Mouse (Mus musculus) liver, postnatal 0 days (tissue): ENCODE measurements at regions not wholly inside any gene's neighbourhood (a gene's known extent, or its start where the extent isn't known, plus 50 kb on each side); places are given as distances from the start of the nearest gene placed in this dataset.

ENCODE experiments used
- ATAC-seq: fragments of 200-750 bp; cut with Nextera tagmentation; 2 replicates; pipeline ENCODE4 v1.8.0; 2017; ENCODE audit warnings: mild to moderate bottlenecking, moderate library complexity
- DNase-seq: peaks from one replicate; pipeline ENCODE4 v3.0.0-alpha.2; 2016
- H3K27ac ChIP-seq: fragments of 300-500 bp; sonication (generic); 2 replicates; pipeline ENCODE4 v1.5.1; 2014; ENCODE audit warnings: antibody characterized with exemption, moderate library complexity, mild to moderate bottlenecking, low read depth
- H3K27me3 ChIP-seq: fragments of 300-500 bp; sonication (generic); 2 replicates; pipeline ENCODE4 v1.6.1; 2014; ENCODE audit warnings: low read length, control low read depth, mixed read lengths; ENCODE audit not compliant: insufficient read depth
- H3K36me3 ChIP-seq: fragments of 300-500 bp; sonication (generic); replicated peaks from 2 replicates; pipeline ENCODE4 v1.6.1; 2014; ENCODE audit warnings: mild to moderate bottlenecking, control low read depth, low read length, moderate library complexity, mixed read lengths; ENCODE audit not compliant: insufficient read depth
- H3K4me1 ChIP-seq: fragments of 300-500 bp; sonication (generic); 2 replicates; pipeline ENCODE4 v1.6.1; 2014; ENCODE audit warnings: antibody characterized with exemption, mild to moderate bottlenecking, control low read depth; ENCODE audit not compliant: insufficient read depth
- H3K4me2 ChIP-seq: fragments of 300-500 bp; sonication (generic); 2 replicates; pipeline ENCODE4 v1.6.1; 2014; ENCODE audit warnings: low read depth, mild to moderate bottlenecking, low read length, moderate library complexity, mixed read lengths
- H3K4me3 ChIP-seq: fragments of 300-500 bp; sonication (generic); 2 replicates; pipeline ENCODE4 v1.5.1; 2014; ENCODE audit warnings: low read depth, low read length
- H3K9ac ChIP-seq: fragments of 300-500 bp; sonication (generic); replicated peaks from 2 replicates; pipeline ENCODE4 v1.6.1; 2014; ENCODE audit warnings: mild to moderate bottlenecking, moderate library complexity
- H3K9me3 ChIP-seq: fragments of 300-500 bp; sonication (generic); 2 replicates; pipeline ENCODE4 v1.6.1; 2016; ENCODE audit warnings: mild to moderate bottlenecking, control low read depth, low read length, mixed read lengths
- CTCF ChIP-seq: sonication (generic); IDR thresholded peaks from 2 replicates; pipeline ENCODE4 v1.5.1; 2016; ENCODE audit warnings: antibody characterized with exemption, low read depth
- EP300 ChIP-seq: IDR thresholded peaks from 2 replicates; pipeline ENCODE4 v1.6.1; 2016; ENCODE audit warnings: antibody characterized with exemption, low read depth, mild to moderate bottlenecking
- WGBS: fragments of 180-500 bp; shearing (Covaris S2); extraction: QIAGEN DNeasy Blood & Tissue Kit; methylation state at CpG from one replicate; pipeline ENCODE4 v1.1.7; 2014; ENCODE audit not compliant: insufficient replicate concordance; 5-methylcytosine and 5-hydroxymethylcytosine counted together

GRCm38 (mm10) chr14:74166221-74166620 lies 474.4 kb upstream of the Htr2a start:
- no peak overlapping the region for H3K9ac ChIP-seq
- no peak overlapping the region for H3K27ac ChIP-seq
- no peak for TF ChIP-seq CTCF
- no peaks in the 10 kb centered on the region for H3K36me3 ChIP-seq
- DNase-seq (no peak), ATAC-seq (no peak)
- H3K4me1 ChIP-seq = no peaks in the 10 kb centered on the region
- no peaks in the 10 kb centered on the region for H3K27me3 ChIP-seq
- H3K4me2 ChIP-seq = no peak overlapping the region
- WGBS = 69% methylated on average over 2 of the region's 2 CpGs
- H3K9me3 ChIP-seq = no peaks in the 10 kb centered on the region
- H3K4me3 ChIP-seq = no peak overlapping the region

GRCm38 (mm10) chr14:74169131-74169875 lies 471.3 kb upstream of the Htr2a start:
- H3K27ac ChIP-seq = no peak overlapping the region

GRCm38 (mm10) chr14:74180066-74180465 lies 460.6 kb upstream of the Htr2a start:
- ATAC-seq (no peak), DNase-seq (no peak)
- H3K4me2 ChIP-seq = no peak overlapping the region
- no peaks in the 10 kb centered on the region for H3K4me1 ChIP-seq
- WGBS = 65% methylated on average over 2 of the region's 2 CpGs
- no peak overlapping the region for H3K27ac ChIP-seq
- TF ChIP-seq CTCF (no peak), EP300 (no peak)
- no peaks in the 10 kb centered on the region for H3K27me3 ChIP-seq
- no peak overlapping the region for H3K9ac ChIP-seq
- H3K9me3 ChIP-seq = no peaks in the 10 kb centered on the region
- no peaks in the 10 kb centered on the region for H3K36me3 ChIP-seq
- H3K4me3 ChIP-seq = no peak overlapping the region

More at GRCm38 (mm10) chr14:74169131-74169875, 471.3 kb upstream of the Htr2a start:
- Histone ChIP-seq H3K4me3 (no peak overlapping the region), H3K27me3 (no peaks in the 10 kb centered on the region), H3K4me1 (no peaks in the 10 kb centered on the region), H3K9me3 (no peaks in the 10 kb centered on the region), H3K36me3 (no peaks in the 10 kb centered on the region), H3K9ac (no peak overlapping the region), H3K4me2 (no peak overlapping the region)
- WGBS = 74% methylated on average over 2 of the region's 2 CpGs
- TF ChIP-seq CTCF (no peak), EP300 (no peak)
- DNase-seq (no peak), ATAC-seq (no peak)

GRCm38 (mm10) chr14:74182996-74183395 lies 457.6 kb upstream of the Htr2a start:
- no peak overlapping the region for H3K27ac ChIP-seq
- no peaks in the 10 kb centered on the region for H3K27me3 ChIP-seq
- H3K36me3 ChIP-seq = no peaks in the 10 kb centered on the region
- H3K4me3 ChIP-seq = no peak overlapping the region
- WGBS = 76% methylated on average over 4 of the region's 4 CpGs
- ATAC-seq = no peak
- no peak overlapping the region for H3K9ac ChIP-seq
- no peak for DNase-seq
- TF ChIP-seq EP300 (no peak), CTCF (no peak)
- H3K4me2 ChIP-seq = no peak overlapping the region
- H3K9me3 ChIP-seq = no peaks in the 10 kb centered on the region
- H3K4me1 ChIP-seq = no peaks in the 10 kb centered on the region

GRCm38 (mm10) chr14:74201710-74202109 lies 438.9 kb upstream of the Htr2a start:
- H3K4me3 ChIP-seq = no peak overlapping the region
- WGBS = 85% methylated on average over 2 of the region's 2 CpGs

GRCm38 (mm10) chr14:74205011-74205410 lies 435.6 kb upstream of the Htr2a start:
- Histone ChIP-seq H3K27ac (no peak overlapping the region), H3K36me3 (no peaks in the 10 kb centered on the region), H3K27me3 (no peaks in the 10 kb centered on the region), H3K4me1 (no peaks in the 10 kb centered on the region), H3K9me3 (no peaks in the 10 kb centered on the region), H3K4me3 (no peak overlapping the region), H3K9ac (no peak overlapping the region), H3K4me2 (no peak overlapping the region)
- no peak for TF ChIP-seq EP300
- no peak for TF ChIP-seq CTCF
- WGBS = 78% methylated on average over 1 of the region's 1 CpGs
- ATAC-seq (no peak), DNase-seq (no peak)

More at GRCm38 (mm10) chr14:74201710-74202109, 438.9 kb upstream of the Htr2a start:
- TF ChIP-seq EP300 = no peak
- TF ChIP-seq CTCF = no peak
- DNase-seq = no peak
- no peak for ATAC-seq
- Histone ChIP-seq H3K4me2 (no peak overlapping the region), H3K27ac (no peak overlapping the region), H3K4me1 (no peaks in the 10 kb centered on the region), H3K9ac (no peak overlapping the region), H3K9me3 (no peaks in the 10 kb centered on the region), H3K27me3 (no peaks in the 10 kb centered on the region), H3K36me3 (no peaks in the 10 kb centered on the region)
